Mouse (Mus musculus) forebrain, embryonic 15.5 days (tissue): ENCODE data around the gene Fbxo2. TPM values are rescaled to one million over a fixed set of nuclear protein-coding genes. Genes with fewer than 3 reads are reported as not detected.
"Not testable (repeated sequence)": the region's sequence is repeated elsewhere in the genome, so short reads cannot be mapped to it uniquely, and the experiment has no call there.

Experiments
- ATAC-seq: fragments of 200-750 bp; cut with Nextera tagmentation; replicated peaks from 2 replicates; pipeline ENCODE4 v1.8.0; 2017; ENCODE audit warnings: mild to moderate bottlenecking, moderate TSS enrichment, moderate library complexity
- H3K27ac ChIP-seq: fragments of 300-500 bp; sonication (generic); replicated peaks from 2 replicates; pipeline ENCODE4 v1.5.1; 2015; ENCODE audit warnings: mild to moderate bottlenecking, inconsistent platforms
- H3K27me3 ChIP-seq: fragments of 300-500 bp; sonication (generic); 2 replicates; pipeline ENCODE4 v1.6.1; 2015; ENCODE audit warnings: inconsistent platforms
- H3K36me3 ChIP-seq: fragments of 300-500 bp; sonication (generic); 2 replicates; pipeline ENCODE4 v1.6.1; 2015; ENCODE audit warnings: mild to moderate bottlenecking, inconsistent platforms
- H3K4me1 ChIP-seq: fragments of 300-500 bp; sonication (generic); 2 replicates; pipeline ENCODE4 v1.6.1; 2015; ENCODE audit warnings: inconsistent platforms
- H3K4me2 ChIP-seq: fragments of 300-500 bp; sonication (generic); replicated peaks from 2 replicates; pipeline ENCODE4 v1.6.1; 2015; ENCODE audit warnings: mild to moderate bottlenecking, inconsistent platforms
- H3K4me3 ChIP-seq: fragments of 300-500 bp; sonication (generic); 2 replicates; pipeline ENCODE4 v1.5.1; 2015; ENCODE audit warnings: mild to moderate bottlenecking, inconsistent platforms
- H3K9ac ChIP-seq: fragments of 300-500 bp; sonication (generic); replicated peaks from 2 replicates; pipeline ENCODE4 v1.6.1; 2015; ENCODE audit warnings: mild to moderate bottlenecking, inconsistent platforms
- H3K9me3 ChIP-seq: fragments of 300-500 bp; sonication (generic); 2 replicates; pipeline ENCODE4 v1.6.1; 2016; ENCODE audit warnings: inconsistent platforms
- WGBS: fragments of 180-500 bp; shearing (Covaris S2); methylation state at CpG from one replicate; pipeline ENCODE4 v1.1.7; 2015; ENCODE audit warnings: mixed read lengths; 5-methylcytosine and 5-hydroxymethylcytosine counted together
- polyA plus RNA-seq: library from polyadenylated mRNA; unstranded; fragments of >200 nt; fragmentation: Nextera tagmentation; extraction: Ambion mirVana; gene quantifications from 2 replicates; pipeline ENCODE4 v1.2.1, GENCODE M21; 2015

Fbxo2 gene
- polyA plus RNA-seq, 1 experiment from 2014 or later = 4.7 TPM

DNA sequence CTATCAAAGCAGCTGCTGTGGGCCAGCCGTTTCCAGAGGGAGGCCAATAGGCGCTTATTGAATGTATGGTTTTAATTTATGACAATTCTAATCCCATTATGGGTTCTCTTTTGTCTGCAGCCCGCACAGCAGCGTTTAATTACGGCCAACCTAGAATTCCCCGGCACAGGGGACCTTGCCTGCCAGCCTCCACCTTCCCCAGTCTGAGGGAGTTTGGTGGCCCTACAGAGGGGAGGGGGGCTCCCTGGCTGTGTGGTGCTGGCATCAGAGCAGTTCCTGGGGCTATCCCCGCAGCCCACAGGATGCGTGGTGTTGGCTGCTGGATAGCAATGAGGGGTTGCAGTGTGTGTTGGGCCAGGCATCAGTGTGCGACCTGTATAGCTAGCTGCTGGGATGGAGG is 24.1 kb downstream of the Fbxo2 start:
- ATAC-seq = no peak
- Histone ChIP-seq H3K9ac (no peak overlapping the region), H3K4me2 (no peak overlapping the region), H3K27me3 (peaks cover 7% of the 10 kb centered on the region), H3K4me3 (no peak overlapping the region), H3K9me3 (no peaks in the 10 kb centered on the region), H3K36me3 (no peaks in the 10 kb centered on the region), H3K4me1 (no peaks in the 10 kb centered on the region), H3K27ac (no peak overlapping the region)
- 14% methylated on average over 9 of the region's 9 CpGs for WGBS

DNA sequence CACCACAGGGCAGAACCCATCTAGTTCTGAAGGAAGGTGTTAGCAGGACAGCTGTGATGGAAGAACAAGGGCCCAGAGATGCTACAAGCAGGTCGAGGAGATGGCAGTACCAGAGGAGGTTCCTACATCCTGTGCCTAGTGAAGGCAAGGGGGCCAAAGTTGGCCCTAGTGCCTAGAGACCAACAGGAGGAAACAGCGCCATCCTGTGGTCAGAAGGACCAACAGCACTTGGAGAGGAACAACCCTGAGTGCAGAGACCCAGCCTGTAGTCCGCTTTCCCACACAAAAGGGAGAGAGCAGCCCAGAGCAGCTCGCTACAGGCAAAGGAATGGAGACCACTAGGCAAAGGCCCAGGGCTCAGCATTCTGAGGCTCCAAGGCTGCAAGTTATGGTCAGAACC is 25.4 kb downstream of the Fbxo2 start:
- 57% methylated on average over 4 of the region's 4 CpGs for WGBS
- H3K36me3 ChIP-seq = no peaks in the 10 kb centered on the region

DNA sequence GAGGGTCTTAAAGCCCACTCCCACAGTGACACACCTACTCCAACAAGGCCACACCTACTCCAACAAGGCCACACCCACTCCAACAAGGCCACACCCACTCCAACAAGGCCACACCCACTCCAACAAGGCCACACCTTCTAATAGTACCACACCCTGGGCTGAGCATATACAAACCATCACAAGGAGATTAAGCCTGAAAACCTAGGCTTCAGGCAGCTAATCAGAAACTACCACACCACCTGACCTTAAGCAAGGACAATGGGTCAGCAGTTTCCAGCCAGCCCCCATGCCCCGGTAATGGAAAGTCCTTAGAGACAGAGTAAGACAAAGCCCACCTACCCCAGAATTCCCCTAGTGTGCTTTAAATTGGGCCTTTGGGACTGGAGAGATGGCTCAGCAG is 28.3 kb downstream of the Fbxo2 start:
- H3K27me3 ChIP-seq, ATAC-seq, H3K4me1 ChIP-seq, H3K36me3 ChIP-seq, H3K4me2 ChIP-seq, H3K4me3 ChIP-seq, H3K27ac ChIP-seq, H3K9ac ChIP-seq, H3K9me3 ChIP-seq: not testable (repeated sequence)
- WGBS = 73% methylated on average over 1 of the region's 1 CpGs

More for the DNA sequence above, 25.4 kb downstream of the Fbxo2 start:
- Histone ChIP-seq H3K4me2 (no peak overlapping the region), H3K4me1 (no peaks in the 10 kb centered on the region), H3K9me3 (no peaks in the 10 kb centered on the region), H3K4me3 (no peak overlapping the region), H3K27me3 (peaks cover 5% of the 10 kb centered on the region; the same call in 1 of the 2 replicates), H3K9ac (no peak overlapping the region), H3K27ac (no peak overlapping the region)
- no peak for ATAC-seq

DNA sequence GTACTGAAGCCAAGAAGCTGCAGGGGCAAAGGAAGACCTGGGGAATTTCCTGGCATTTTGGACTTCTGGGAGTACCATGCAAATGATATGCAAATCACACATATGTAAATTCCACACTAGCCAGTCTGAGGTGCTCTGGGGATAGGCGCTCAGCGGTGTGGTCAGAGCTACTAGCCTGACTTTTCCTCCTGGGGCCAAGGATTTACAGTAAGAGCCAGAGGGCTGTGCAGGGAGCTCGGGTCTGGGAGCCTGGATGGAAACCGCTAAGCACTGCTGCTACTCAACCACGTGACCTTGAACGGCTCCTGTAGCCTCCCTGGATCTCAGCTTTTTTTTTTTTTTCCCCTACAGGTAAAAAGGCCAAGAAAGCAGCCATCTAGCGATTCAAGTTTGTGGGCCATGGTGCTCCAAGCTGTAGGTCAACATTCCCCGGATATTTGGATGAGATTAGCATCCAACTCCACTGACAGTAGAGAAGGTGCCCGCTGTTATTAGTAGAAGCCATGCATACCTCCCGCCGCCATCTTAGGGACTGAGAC is 32.4 kb downstream of the Fbxo2 start:
- no peak for ATAC-seq
- Histone ChIP-seq H3K36me3 (no peaks in the 10 kb centered on the region), H3K9me3 (no peaks in the 10 kb centered on the region), H3K9ac (no peak overlapping the region), H3K4me2 (no peak overlapping the region), H3K4me1 (0 out of 2 replicates have a peak, but pooled peaks cover 4% of the 10 kb centered on the region), H3K27ac (no peak overlapping the region), H3K4me3 (no peak overlapping the region), H3K27me3 (no peaks in the 10 kb centered on the region)
- 41% methylated on average over 11 of the region's 11 CpGs for WGBS

DNA sequence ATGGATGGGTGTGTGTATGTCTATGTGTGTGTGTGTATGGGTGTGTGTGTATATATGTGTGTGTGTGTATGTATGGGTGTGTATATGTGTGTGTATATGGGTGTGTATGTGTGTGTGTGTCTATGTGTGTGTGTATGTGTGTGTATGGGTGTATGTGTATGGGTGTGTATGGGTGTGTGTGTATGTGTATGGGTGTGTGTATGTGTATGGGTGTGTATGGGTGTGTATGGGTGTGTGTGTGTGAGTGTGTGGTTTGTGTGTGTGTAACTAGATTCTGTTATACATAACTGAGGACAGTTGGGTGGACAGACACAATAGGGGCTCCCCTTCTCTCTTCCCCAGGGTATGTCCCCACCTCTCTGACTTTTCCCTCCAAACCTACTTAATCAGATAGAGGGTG is 34.0 kb downstream of the Fbxo2 start:
- Histone ChIP-seq H3K4me2 (no peak overlapping the region), H3K4me1 (0 out of 2 replicates have a peak, but pooled peaks cover 4% of the 10 kb centered on the region), H3K36me3 (no peaks in the 10 kb centered on the region), H3K9me3 (no peaks in the 10 kb centered on the region), H3K27ac (no peak overlapping the region), H3K27me3 (no peaks in the 10 kb centered on the region), H3K9ac (no peak overlapping the region), H3K4me3 (no peak overlapping the region)
- ATAC-seq = no peak

DNA sequence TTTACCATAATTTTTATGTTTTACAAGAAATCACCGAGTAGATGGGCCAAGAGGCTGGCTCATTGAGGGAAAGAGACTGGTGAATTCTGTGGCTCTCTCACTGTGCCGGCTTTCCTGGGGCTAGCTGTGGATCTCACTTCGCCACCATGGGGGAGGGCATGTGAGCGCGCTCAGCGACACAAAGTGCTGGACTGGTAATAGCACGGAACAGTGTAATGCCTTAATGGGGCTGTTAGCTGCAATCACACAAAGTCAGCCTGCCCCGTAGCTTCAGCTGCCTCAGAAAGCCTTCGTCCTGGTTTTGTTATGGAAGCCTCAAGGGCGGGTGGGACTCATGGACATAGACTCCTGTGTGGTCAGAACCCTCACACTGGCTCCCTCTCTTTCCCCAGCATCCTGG is 38.3 kb downstream of the Fbxo2 start:
- Histone ChIP-seq H3K9me3 (no peaks in the 10 kb centered on the region; the same call in 1 of the 2 replicates), H3K4me2 (no peak overlapping the region), H3K4me3 (no peak overlapping the region), H3K9ac (no peak overlapping the region), H3K36me3 (no peaks in the 10 kb centered on the region), H3K4me1 (0 out of 2 replicates have a peak, but pooled peaks cover 4% of the 10 kb centered on the region), H3K27ac (no peak overlapping the region), H3K27me3 (no peaks in the 10 kb centered on the region)
- WGBS = 33% methylated on average over 10 of the region's 10 CpGs
- no peak for ATAC-seq

DNA sequence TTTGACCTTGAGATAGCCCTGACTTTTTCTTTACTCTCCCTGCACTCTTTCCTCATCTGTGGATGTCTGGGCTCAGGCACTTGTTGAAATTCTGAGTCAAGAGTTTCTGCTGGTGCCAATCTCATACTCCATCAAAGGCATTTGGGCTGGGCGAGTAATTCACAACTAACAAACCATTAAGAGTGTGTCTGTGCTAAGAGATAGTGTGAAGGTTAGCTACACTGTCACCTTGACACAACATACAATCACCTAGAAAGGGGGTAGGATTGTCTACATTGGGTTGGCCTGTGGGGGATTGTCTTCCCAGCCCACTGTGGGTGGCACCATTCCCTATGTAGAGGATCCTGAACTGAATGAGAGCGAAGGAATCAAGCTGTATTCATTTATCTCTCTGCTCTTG is 43.1 kb downstream of the Fbxo2 start:
- H3K4me3 ChIP-seq = no peak overlapping the region
- H3K4me2 ChIP-seq = no peak overlapping the region
- no peaks in the 10 kb centered on the region for H3K36me3 ChIP-seq
- no peaks in the 10 kb centered on the region for H3K4me1 ChIP-seq
- WGBS = 89% methylated on average over 2 of the region's 2 CpGs
- no peaks in the 10 kb centered on the region; the same call in 1 of the 2 replicates for H3K9me3 ChIP-seq
- ATAC-seq = no peak
- no peak overlapping the region for H3K27ac ChIP-seq
- H3K27me3 ChIP-seq = no peaks in the 10 kb centered on the region
- H3K9ac ChIP-seq = no peak overlapping the region

DNA sequence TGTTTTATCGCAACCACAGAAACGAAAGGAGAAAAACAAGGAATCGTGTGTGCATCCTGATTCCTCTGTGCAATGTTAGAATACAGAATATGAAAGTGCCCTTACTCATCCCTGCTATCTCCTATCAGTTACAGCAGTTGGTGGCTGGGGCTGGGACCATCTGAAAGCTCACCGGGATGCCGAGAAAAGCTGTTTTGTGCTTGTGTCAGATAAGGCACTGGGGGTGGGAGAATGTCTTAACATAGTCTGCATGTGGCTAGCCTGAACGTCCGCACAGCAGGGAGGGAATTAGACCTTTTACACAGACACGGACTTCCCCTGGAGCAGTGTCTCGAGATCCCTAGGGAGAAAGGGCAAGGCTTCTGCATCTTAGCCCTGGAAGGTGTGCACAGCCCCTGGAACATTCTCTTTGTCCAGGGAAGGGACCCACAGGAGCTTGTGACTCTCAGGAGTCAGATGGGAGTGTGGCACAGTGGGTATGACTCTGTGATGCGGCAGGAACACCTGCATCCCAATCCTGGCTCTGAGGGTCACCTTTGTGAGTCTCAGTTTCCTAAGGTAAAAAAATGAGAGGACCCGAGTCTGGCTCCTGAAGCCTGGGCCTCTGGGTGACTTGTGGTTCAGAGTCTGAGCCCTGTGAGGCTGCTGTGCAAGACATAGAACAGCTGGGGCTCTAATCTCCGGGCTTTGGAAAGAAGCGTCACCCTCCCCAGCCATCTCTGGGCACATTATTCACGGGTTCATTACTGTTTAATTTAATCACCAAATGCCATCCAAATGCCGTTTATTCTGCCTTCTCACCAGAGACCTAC is 43.8 kb downstream of the Fbxo2 start:
- H3K27me3 ChIP-seq = no peaks in the 10 kb centered on the region
- H3K9me3 ChIP-seq = no peaks in the 10 kb centered on the region; the same call in 1 of the 2 replicates
- H3K4me1 ChIP-seq = no peaks in the 10 kb centered on the region
- H3K36me3 ChIP-seq = no peaks in the 10 kb centered on the region
- no peak for ATAC-seq
- 45% methylated on average over 15 of the region's 15 CpGs for WGBS
- H3K4me3 ChIP-seq = no peak overlapping the region
- H3K9ac ChIP-seq = no peak overlapping the region
- no peak overlapping the region for H3K27ac ChIP-seq
- H3K4me2 ChIP-seq = no peak overlapping the region

DNA sequence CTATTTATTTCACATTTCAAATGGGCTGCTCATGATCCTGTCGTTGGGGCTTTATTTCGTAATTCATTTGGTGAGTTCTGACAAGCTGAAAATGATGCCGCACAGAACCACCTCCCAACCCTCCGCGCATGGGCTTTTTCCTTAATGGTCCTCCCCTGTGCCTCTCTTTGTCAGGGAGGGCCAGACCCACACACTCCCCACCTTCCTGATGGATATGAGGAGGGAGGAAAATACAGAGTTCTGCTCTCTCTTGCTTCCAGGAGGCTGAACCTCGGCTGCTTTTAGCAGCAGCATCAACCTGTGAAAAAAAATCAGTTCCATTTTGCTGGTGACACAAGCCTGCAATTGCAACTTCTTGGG is 44.4 kb downstream of the Fbxo2 start:
- WGBS = 56% methylated on average over 6 of the region's 6 CpGs
- ATAC-seq = no peak

DNA sequence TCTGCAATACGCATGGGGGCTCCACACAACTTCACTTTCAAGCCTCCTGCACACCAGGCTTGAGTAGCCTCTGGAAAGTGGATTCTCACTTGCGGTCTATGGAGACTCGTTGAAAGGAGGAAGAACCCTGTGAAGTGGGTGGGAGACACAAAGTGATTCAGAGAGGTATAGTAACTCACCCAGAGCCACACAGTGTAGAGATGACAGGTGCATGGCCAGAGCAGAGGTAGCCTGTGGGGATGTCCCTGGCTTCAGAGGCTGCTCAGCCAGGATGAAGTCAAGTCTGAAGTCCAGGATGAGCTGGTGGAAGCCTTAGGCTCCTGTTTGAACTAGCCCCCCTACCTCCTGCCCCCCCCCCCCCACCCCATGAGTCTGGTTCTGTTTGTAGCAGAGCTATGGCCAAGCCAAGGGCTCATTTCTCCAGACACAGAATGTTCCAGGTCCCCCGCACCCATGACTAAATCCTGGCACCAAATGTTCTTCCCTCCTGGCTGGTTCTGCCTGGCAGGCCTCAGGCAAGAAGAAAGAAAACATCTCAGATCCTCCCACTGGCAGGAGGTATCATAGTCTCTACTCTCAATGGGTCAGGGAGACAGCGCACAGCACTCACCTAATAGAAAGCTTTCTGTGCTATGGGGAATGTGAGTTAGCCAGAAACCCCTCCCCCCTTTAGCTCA is 54.2 kb downstream of the Fbxo2 start:
- Histone ChIP-seq H3K9me3 (no peaks in the 10 kb centered on the region), H3K27me3 (no peaks in the 10 kb centered on the region), H3K9ac (no peak overlapping the region), H3K4me2 (no peak overlapping the region), H3K27ac (0 out of 2 replicates have a peak overlapping the region, but pooled peaks have one; percentile 15), H3K4me1 (peaks cover 22% of the 10 kb centered on the region), H3K36me3 (no peaks in the 10 kb centered on the region), H3K4me3 (no peak overlapping the region)
- 45% methylated on average over 5 of the region's 5 CpGs for WGBS
- 0 out of 2 replicates have a peak, but pooled peaks have one; percentile 6 for ATAC-seq

More for the DNA sequence above, 44.4 kb downstream of the Fbxo2 start:
- Histone ChIP-seq H3K4me2 (no peak overlapping the region), H3K27ac (no peak overlapping the region), H3K4me3 (no peak overlapping the region), H3K4me1 (no peaks in the 10 kb centered on the region), H3K9me3 (no peaks in the 10 kb centered on the region; the same call in 1 of the 2 replicates), H3K36me3 (no peaks in the 10 kb centered on the region), H3K9ac (no peak overlapping the region), H3K27me3 (no peaks in the 10 kb centered on the region)

DNA sequence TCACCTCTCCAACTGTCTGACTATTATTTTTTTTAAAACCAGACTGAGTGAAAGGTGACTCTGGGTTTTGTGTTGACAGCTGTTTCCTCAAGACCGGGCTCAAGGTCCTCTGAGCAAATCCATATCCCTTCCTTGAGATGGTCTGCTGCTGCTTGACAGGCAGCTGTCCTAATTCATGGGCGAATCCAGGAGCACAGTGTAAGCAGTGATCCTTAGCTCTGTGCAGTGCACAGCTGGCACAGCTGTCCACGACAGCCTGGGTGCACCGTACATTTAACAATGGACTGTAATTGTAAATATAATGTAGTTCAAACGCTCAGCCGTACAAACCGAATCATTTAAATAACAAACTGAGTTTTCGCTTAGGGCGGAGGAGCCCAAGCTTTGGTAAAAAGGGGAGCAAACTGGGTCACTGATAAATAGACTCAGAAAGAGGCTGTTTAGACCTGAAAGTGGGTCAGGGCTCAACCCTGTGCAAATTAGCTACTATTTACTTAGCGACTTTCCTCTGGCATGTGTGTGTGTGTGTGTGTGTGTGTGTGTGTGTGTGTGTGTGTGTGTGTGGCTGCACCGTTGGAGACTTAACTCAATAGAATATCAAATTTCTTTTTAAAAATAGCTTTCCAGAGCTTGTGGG is 55.0 kb downstream of the Fbxo2 start:
- Histone ChIP-seq H3K27ac (0 out of 2 replicates have a peak overlapping the region, but pooled peaks have one; percentile 15), H3K9me3 (no peaks in the 10 kb centered on the region), H3K4me3 (no peak overlapping the region), H3K4me2 (no peak overlapping the region), H3K27me3 (no peaks in the 10 kb centered on the region), H3K36me3 (no peaks in the 10 kb centered on the region), H3K4me1 (peaks cover 22% of the 10 kb centered on the region), H3K9ac (no peak overlapping the region)
- 40% methylated on average over 11 of the region's 11 CpGs for WGBS
- ATAC-seq = peak; percentile 24; the same call in 1 of the 2 replicates
